Mouse (Mus musculus) heart, postnatal 14 days (tissue): Measurements from ENCODE around the gene Tcap. TPM values are rescaled to one million over a fixed set of nuclear protein-coding genes. Genes with fewer than 3 reads are reported as not detected.
"Not testable (repeated sequence)": the region's sequence is repeated elsewhere in the genome, so short reads cannot be mapped to it uniquely, and the experiment has no call there.

Experiments
- DNase-seq, 2 experiments: peaks; one replicate each; pipeline ENCODE4 v3.0.0; 2021 to 2022
- intact Hi-C: fragments of 180-260 bp; cut with DNase I; formaldehyde crosslinking; loops from one replicate; pipeline ENCODE4 v1.15.1; 2025
- total RNA-seq, 2 experiments: library from RNA; stranded (reverse); gene quantifications; 2 replicates each; pipeline ENCODE4 v1.2.3; 2021

The Tcap gene
- total RNA-seq, 2 experiments from 2014 or later, result 841 to 967 TPM

DNA sequence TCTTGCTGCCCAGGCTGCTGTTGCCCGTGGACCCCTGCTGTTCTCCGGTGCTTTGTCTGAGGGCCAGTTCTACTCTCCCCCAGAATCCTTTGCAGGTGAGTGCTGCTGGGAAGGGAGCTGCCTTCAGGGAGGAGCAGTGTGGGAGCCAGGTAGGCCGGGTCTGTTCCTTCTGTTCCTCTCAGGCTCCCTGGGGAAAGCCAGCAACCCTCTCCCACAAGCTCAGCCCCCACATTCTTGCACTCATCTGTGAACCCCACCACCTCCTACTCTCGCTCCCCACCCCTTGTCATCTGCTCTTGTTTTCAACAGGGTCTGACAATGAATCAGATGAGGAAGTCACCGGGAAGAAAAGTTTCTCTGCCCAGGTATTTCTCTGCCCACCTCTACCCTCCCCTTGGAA is 6.9 kb upstream of the Tcap start:
- intact Hi-C loops, result no loop called here
- DNase-seq, result no peak

DNA sequence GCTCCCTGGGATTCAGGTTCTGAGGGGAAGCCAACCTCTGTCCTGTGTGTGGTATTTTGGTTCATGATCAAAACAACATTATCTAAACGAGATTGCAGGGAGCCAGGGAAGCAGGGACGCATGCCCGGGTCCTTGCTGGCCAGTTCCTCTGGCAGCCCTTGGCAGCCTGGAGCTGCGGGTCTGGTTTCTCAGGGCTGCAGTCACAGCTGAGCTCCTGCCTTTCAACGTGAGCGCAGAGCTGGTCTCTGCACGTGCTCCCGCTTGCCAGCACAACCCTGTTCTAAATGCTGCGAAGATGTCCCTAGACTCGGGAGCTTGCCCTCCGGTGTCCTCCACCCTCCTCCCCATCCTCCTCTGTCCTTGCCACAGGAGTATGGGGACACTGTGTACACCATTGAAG is 5.8 kb upstream of the Tcap start:
- intact Hi-C loops, result no loop called here
- DNase-seq, result peak; percentile 56 to 65

DNA sequence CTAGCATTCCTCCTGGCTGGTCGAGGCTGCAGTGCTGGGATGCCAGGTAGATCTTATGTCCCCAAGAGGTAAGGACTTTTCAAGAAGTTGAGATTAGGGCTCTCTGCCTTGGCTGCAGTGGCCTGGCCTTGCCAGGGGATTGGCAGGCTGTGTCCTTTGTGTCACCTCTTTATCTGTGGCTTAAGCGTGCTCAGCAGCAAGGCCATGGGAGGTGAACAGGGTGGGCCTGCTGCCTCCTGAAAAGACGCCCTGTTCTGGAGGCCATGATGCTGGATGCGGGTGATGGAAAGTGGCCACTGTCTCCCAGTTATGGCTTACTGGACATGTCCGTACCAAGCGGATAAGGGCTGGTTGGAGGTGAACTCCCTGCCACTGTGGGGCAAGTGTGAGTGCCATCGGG is 4.2 kb upstream of the Tcap start:
- DNase-seq, result peak; percentile 40 to 48
- intact Hi-C loops, result no loop called here

DNA sequence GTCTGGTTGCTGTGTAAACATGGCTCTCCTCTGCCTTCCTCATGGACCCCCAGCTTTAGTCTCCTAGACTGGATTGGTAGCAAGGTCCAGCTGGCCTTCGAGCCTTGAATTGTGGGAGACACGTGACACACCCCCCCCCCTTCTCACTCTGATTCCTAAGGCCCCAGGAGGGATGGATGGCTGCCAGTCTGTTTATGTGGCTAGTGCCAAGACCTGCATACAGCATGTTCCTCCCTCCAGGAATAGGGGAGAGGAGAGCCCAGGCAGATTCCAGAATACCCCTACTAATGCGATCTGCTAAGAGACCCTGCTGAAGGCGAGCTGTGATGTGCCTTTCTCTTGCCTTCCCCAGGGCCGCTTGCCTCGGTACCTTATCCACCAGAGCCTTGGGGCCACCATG is 3.5 kb upstream of the Tcap start:
- intact Hi-C loops, result no loop called here
- peak; percentile 45 to 63 for DNase-seq

DNA sequence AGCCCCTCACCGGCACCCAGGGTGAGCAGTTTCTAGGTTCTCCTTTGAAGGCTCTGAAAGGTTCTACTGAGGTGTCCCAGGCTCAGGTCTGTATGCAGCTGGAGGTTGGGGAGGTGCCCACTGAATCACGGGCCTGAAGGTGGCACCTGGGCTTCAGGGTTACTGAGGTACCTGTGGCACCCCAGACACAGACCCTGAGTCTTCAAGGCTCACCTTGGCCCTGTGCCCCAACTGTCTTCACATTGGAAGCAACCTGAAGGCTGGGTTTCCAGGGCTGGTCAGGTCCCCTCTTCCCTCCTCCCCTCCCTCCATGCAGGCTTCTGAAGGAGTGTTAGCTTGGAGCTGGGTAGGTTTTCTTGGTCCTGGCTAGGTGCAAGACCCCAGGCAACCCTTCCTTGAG is 2.0 kb upstream of the Tcap start:
- no peak for DNase-seq
- intact Hi-C loops, result no loop called here

DNA sequence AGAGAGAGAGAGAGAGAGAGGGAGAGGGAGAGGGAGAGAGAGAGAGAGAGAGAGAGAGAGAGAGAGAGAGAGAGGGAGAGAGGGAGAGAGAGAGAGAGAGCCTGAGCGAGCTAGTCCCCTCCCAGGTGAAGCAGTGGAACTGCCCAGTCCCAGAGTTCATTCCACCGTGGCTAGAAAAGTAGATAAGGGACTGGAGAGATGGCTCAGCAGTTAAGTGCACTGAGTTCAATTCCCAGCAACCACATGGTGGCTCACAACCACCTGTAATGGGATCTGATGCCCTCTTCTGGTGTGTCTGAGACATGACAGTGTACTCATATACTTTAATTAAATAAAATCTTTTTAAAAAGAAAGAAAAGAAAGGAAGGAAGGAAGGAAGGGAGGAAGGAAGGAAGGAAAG is 1.2 kb upstream of the Tcap start:
- DNase-seq, intact Hi-C loops: not testable (repeated sequence)

DNA sequence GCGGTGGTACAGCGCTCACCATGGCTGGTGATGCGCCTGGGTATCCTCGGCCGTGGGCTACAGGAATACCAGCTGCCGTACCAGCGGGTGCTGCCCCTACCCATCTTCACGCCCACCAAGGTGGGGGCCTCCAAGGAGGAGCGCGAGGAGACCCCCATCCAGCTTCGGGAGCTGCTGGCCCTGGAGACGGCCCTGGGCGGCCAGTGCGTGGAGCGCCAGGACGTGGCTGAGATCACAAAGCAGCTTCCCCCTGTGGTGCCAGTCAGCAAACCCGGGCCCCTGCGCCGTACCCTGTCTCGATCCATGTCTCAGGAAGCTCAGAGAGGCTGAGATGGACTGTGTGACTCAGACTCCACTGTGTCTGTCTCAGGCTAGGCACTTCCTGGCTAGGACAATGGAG is 605 bp downstream of the Tcap start:
- DNase-seq, result no peak
- intact Hi-C loops, result no loop called here

DNA sequence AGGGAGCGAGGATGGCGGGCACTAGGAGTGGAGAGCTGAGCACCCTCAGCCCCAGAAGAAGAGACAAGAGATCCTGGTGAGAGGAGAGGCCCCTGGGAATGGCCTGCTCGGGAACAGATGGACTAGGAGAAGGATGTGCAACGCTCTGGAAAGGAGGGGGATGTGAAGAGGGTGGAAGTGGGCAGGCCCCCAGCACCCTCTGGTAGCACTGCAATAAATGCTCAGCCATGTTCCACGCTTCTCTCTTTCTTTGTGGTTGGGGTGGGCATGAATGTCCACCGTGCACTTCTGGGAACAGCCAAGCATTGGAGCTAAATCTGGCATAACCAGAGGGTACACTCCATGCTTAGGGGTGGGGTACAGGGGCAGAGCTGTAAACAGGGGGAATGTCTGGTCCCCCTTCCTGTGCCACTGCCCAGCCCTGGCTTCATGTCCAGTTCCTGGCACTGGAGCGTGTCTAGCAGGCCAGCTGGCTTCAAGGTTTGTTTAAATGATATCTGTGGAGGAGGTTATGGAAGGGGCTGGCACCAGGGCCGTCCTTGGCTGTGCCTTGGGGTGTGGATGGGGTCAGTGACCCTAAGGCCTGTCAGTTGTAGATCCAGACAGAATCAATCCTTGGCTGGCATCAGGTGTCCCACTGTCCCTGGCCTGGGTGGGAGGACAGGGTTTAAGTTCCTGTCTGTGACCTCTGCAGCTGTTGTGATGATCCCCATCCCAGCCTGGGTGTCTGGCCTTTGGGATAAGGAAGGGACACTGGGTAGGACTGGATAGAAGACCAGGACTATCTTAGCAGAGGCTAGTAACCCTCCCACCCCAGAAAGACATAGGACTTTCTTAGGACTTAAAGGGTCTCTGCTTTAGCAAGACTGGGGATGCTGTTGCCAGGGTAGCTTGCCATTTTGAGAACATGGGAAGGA is 1.4 kb downstream of the Tcap start:
- DNase-seq, result peak; percentile 36 to 72
- intact Hi-C loops, result no loop called here

DNA sequence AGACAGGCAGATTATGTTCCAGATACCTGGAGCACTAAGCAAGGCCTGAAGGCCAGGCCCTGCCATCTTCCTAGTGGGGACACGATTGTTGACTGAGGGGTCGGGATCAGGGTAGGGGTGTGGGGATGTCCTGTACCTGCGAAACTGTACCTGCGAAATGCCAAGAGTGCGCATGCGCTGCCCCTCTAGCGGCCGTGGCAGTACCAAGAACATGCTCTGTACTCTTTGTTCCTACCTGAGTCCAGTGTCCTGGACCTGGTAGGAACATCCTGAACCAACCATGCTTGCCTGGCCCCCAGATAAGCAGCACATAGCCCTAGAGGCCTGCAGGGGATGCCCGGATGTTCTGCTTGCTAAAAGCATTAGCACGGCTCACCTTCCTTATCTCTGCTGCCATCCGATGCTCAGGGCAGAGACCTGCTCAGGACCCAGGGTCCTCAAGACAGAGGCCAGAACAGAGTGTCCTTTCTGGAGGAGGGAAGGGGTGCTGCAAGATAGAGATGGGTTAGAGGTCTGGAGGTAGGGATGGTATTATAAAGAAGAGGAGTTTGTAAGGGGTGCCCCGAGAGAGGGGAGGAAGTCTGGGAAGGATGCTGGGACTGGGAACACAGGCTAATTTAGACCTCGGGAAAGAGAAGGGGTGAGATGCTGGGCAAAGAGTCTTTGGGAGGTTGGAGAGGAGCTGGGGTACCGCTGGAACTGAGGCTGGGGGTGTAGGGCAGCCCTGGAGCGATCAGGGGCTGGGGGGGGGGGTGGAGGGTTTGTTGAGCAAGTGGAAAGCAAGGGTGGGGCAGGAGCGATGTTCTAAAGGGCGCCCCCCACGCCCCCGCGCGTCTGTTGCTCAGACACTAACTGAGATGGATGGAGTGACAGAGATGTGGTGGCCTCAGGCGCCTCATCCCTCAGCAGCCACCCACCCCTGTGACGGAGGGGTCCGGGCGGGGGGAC is 2.3 kb downstream of the Tcap start, which contains the start of gene Pnmt:
Gene Pnmt (plus strand): TSS at position 813 of the 948 bp plus-strand sequence.
- no peak for DNase-seq
- intact Hi-C loops, result no loop called here

DNA sequence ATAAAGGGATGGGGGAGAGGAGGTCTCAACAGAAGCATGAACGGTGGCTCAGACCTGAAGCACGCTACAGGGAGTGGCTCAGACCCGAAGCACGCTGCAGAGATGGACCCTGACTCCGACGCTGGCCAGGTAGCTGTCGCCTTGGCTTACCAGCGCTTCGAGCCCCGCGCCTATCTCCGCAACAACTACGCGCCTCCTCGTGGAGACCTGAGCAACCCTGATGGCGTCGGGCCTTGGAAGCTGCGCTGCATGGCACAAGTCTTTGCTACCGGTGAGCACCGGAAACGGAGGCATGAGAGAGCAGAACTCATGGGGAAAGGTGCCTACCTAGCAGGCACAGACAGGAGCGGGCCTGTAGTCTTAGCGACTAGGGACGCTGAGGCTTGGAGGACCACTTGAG is 3.0 kb downstream of the Tcap start:
- intact Hi-C loops, result no loop called here
- DNase-seq, result no peak

DNA sequence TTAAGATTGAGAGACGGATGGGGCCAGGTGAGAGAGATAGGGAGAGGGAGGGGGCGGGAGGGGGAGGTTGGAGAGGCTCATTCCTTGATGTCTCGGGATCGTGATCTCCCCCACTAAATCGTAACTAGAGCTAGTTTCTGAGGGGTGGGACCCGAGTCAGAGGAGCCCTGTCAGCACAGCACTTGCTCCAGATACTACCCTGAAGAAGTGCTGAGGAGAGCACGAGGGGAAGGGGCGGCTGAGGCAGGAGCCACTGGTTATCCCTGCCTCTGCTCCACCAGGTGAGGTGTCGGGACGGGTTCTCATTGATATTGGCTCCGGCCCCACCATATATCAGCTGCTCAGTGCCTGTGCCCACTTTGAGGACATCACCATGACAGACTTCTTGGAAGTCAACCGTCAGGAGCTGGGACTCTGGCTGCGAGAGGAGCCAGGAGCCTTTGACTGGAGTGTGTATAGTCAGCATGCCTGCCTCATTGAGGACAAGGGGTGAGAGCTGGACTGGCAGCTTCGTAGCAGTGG is 3.5 kb downstream of the Tcap start:
- DNase-seq, result no peak
- intact Hi-C loops, result no loop called here

DNA sequence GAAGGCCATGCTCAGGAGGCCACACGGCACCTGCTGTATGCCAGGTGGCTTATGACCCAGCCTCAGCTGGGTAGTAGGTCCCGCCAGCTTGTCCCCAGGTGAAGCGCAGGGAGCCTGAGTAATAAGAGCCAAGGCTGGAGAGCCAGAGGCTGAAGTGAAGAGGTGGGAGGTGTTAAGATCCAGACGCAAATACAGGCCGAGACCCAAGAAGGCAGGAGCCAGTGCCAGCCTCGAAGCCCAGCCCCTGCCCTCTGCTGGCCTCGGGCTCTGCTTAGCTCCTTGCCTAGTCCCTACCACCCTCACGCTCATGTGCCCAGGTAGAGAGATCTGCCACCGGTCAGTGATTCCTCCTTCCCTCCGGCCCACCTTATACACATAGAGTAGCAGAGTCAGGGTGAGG is 4.7 kb downstream of the Tcap start:
- no peak for DNase-seq
- intact Hi-C loops, result loop anchor here (2.0 kb wide), 1 partner anchor 15 kb away; no protein-coding TSS in a partner anchor

DNA sequence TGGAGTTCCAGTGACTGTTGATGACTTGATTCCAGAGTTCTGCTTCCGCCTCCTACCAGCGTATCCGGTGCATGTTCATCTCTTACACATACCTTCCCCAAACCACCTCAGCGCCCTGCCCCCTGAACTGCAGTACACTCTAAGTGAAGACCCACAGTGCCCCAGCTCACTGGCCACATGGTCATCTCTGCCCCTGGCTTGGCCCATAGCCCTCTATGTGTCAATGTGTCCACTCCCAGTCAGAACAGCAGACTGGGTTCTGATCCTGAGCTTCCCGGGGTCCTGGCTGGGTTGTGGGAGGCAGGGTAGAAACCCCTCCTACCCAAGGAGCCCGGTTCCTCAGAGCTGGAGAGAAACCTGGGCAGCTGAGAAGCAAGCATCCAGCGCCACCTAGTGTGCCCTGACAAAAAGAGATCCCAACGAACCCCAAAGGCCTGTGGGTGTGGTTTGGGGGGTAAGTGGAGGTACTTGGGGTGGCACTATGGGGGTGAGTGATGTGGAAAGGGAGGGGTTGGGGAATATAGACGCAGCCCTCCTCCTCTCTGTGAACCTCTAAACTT is 5.7 kb downstream of the Tcap start:
- intact Hi-C loops, result loop anchor here (1.0 to 2.0 kb wide), 2 partner anchors 16 to 47 kb away; no protein-coding TSS in a partner anchor

DNA sequence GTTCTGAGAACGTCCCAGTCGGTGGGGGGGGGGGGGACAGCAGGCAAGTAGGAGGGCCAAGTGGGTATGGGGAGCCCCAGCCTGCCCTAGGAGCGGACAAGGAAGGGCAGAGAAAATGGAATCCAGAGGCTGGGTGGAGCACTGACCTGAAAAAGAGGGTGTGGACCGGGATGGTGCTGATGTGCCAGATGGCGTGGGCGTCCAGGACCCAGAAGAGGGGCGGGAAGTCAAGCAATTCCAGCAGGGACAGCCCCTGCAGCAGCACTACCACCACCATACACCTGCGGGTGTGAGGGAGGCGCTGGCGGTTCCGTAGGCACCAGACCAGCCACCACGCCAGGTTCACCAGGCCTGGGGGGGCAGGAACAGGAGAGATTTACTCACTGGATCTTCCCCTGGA is 6.5 kb downstream of the Tcap start:
- no peak for DNase-seq
- intact Hi-C loops, result no loop called here

More for the DNA sequence above, 5.7 kb downstream of the Tcap start:
- DNase-seq, result peak; percentile 54 to 70

DNA sequence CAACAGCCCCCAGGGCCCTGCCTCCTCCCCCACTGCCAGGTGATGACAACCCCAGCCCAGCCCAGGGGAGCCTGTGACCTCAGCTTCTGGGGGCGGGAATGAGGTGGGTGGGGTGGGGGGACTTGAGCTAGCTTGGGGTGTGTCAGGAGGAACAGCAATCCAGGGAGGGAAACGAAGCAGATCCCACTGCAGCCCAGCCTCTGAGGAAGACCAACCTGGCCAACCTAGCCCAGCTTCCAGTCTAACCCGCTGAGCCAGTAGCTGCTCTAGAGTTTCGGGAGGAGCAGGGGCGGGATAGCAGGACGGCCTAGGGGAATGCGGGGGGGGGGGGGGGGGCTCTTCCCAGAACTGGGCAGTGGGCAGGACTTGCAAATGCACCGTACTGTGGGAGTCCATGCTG is 8.4 kb downstream of the Tcap start:
- DNase-seq, result no peak

DNA sequence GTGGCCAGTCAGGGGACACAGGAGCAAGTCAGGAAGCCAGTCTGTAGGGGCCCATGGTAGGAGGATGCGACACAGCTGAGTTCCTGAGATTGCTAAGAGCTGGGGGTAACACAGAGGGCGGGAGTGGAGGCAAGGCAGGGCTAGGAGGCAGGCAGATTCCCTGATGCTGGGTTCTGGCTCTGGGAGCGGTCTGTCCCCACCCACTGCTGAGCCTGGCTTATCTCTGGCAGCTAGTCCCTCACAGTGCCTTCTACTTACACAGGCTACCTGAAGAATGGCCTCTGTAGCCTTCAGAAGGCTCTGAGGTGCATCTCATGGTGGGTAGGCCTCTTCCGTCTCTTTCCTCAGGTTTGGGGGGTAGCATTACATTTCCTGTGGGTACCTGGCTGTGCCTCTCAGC is 9.0 kb downstream of the Tcap start:
- DNase-seq, result no peak
- intact Hi-C loops, result no loop called here

More for the DNA sequence above, 8.4 kb downstream of the Tcap start:
- intact Hi-C loops, result no loop called here

DNA sequence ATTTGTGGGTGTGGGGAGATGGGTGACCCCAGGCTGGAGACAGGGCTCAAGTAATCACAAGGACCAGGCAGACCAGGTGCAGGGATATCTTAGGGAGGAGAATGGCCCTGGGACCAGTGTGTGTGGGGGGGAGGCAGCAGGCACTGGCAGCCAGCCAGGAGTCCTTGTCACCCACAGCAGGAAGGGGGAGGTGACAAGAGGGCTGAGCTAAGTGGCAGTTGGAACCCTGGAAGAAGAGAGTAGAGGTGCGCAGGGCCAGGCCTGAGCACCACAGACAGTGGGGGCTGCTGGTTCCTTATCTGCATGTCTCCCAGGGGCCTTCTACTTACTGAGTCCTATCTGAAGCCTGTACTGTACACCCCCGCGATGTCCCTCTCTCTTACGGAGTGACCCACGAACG is 9.7 kb downstream of the Tcap start:
- DNase-seq, result peak; percentile 62 to 72
- intact Hi-C loops, result no loop called here

DNA sequence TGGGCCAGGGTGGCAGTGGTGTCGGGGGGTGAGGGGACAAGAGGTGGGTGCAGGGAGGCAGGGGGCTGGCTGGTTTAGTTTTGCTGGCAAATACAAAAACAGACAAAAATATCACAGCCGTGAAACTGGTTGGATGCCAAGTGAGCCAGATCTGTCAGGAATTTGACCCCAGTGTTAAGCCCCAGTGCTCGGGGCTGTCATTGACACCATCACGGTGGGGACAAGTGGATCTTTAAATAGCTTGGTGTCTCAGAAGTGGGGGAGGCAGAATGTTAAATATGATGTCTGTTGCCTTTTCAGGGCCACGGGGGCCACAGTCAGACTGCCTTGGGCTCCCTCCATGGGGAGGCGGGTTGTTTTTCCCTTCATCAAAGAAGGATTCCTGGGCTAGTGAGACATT is 10.7 kb downstream of the Tcap start:
- intact Hi-C loops, result no loop called here
- peak; percentile 36 to 64 for DNase-seq

DNA sequence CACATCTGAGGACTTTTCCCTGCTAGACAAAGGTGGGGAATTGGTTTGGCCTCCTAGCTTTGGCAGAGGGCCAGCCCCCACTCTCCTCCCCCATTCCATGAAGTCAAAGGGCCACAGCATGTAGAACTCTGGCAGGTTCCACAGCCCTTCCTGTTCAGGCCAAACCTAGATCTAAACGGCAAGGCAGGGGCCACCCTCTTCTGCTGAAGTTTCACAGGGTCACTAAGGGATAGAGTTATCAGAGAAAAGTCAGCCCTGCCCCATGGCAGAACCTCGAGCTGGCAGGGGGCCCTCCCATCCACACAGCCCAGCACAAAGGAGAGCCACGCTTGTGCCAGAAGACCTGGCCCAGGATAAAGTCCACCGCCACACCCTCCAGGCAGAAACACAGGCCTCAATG is 11.4 kb downstream of the Tcap start:
- intact Hi-C loops, result no loop called here
- DNase-seq, result peak; percentile 66 to 74

DNA sequence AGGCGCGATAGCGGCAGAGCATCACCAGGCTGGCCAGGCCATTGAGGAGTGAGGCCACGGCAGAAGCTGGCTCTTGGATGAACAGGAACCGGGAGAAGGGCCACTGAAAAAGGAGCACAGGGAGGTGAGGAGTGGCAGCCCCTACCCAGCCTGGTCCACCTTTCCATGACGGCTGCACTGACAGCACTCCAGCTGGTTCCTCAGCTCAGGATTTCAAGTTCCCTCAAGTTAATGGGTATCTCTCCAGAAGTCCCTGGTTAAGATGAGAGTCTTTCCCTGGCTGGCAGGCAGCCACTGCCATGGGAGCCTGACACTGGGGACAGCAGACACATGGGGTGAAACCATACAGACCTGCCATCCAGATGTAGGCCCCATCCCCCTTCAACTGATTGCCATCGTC is 14.3 kb downstream of the Tcap start:
- intact Hi-C loops, result no loop called here
- DNase-seq, result no peak
